Comparison of ENCODE assay signal across 8 mouse cellular contexts in the genomic region with DNA sequence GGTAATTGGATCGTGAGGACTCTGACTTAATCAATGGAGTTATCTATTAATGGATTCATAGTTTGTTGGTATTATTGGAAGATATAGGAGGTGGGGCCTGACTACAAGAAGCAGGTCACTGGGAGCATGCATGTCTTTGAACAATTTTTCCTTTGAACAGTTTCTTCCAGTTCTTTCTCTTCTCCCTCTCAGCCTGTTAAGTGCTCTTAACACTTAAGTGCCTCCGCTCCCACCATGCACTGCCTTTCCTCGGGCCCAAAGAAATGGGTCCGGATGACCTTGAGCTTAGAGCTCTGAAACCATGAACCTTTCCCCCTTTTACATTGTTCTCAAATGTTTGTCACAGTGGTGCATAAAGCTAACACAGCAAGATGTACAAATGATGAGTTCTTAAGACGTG. TPM values are rescaled to one million over a fixed set of nuclear protein-coding genes. Genes with fewer than 3 reads are reported as not detected.
A peak's percentile ranks its signal among the peaks of the same experiment; 100 is the strongest.
DNase-seq lines count a peak whose midpoint lies in the region; ATAC-seq and TF ChIP-seq lines count a peak whose summit lies in the region.
"Had no signal": no experiment of that assay in that cellular context is flagged by ENCODE, and none has a peak within 500 bp of the region (broad histone marks: within the 10 kb centered on the region; RNA-seq: fewer than 3 reads in every experiment).

No protein-coding gene starts in this region.

- no peaks in the 10 kb centered on the region for H3K4me1 ChIP-seq in kidney, postnatal 0 days (replicated peaks; ENCODE audit: insufficient read depth, low read length)
- peaks cover 19% of the 10 kb centered on the region for H3K4me1 ChIP-seq in forebrain, embryonic 15.5 days
- H3K4me1 ChIP-seq in hindbrain, embryonic 15.5 days (replicated peaks) = peaks cover 24% of the 10 kb centered on the region
- peaks cover 21% of the 10 kb centered on the region for H3K4me1 ChIP-seq in midbrain, embryonic 13.5 days (replicated peaks)

- H3K36me3 ChIP-seq in kidney, postnatal 0 days (ENCODE audit: insufficient read depth, low read length) = peaks cover 19% of the 10 kb centered on the region; the same call in 1 of the 2 replicates
- 0 out of 2 replicates have a peak, but pooled peaks cover 3% of the 10 kb centered on the region for H3K36me3 ChIP-seq in forebrain, embryonic 15.5 days
- H3K36me3 ChIP-seq in hindbrain, embryonic 15.5 days = peaks cover 24% of the 10 kb centered on the region
- peaks cover 17% of the 10 kb centered on the region for H3K36me3 ChIP-seq in midbrain, embryonic 13.5 days

- H3K4me3 ChIP-seq in kidney, postnatal 0 days (replicated peaks; ENCODE audit: low read depth, low read length) = no peak overlapping the region
- H3K4me3 ChIP-seq in forebrain, embryonic 15.5 days = no peak overlapping the region
- H3K4me3 ChIP-seq in hindbrain, embryonic 15.5 days = no peak overlapping the region
- no peak overlapping the region for H3K4me3 ChIP-seq in midbrain, embryonic 13.5 days (replicated peaks)

- H3K27ac ChIP-seq in kidney, postnatal 0 days = peak overlapping the region; percentile 90
- H3K27ac ChIP-seq in forebrain, embryonic 15.5 days (replicated peaks) = peak overlapping the region; percentile 83; the same call in 1 of the 2 replicates
- peak overlapping the region; percentile 93 for H3K27ac ChIP-seq in hindbrain, embryonic 15.5 days (replicated peaks)
- H3K27ac ChIP-seq in midbrain, embryonic 13.5 days = peak overlapping the region; percentile 83; the same call in 1 of the 2 replicates

- H3K9ac ChIP-seq in kidney, postnatal 0 days (ENCODE audit: low read depth, low read length) = 0 out of 2 replicates have a peak overlapping the region, but pooled peaks have one; percentile 92
- H3K9ac ChIP-seq in forebrain, embryonic 15.5 days (replicated peaks) = no peak overlapping the region
- no peak overlapping the region for H3K9ac ChIP-seq in hindbrain, embryonic 15.5 days
- H3K9ac ChIP-seq in midbrain, embryonic 13.5 days (replicated peaks) = 0 out of 2 replicates have a peak overlapping the region, but pooled peaks have one; percentile 91

- WGBS in kidney, postnatal 0 days = 83% methylated on average over 5 of the region's 5 CpGs
- WGBS in forebrain, embryonic 15.5 days = 77% methylated on average over 5 of the region's 5 CpGs
- 80% methylated on average over 5 of the region's 5 CpGs for WGBS in hindbrain, embryonic 15.5 days
- WGBS in midbrain, embryonic 13.5 days = 74% methylated on average over 5 of the region's 5 CpGs

- no peaks in the 10 kb centered on the region for H3K9me3 ChIP-seq in kidney, postnatal 0 days (replicated peaks; ENCODE audit: low read length)
- no peaks in the 10 kb centered on the region for H3K9me3 ChIP-seq in forebrain, embryonic 15.5 days
- no peaks in the 10 kb centered on the region for H3K9me3 ChIP-seq in hindbrain, embryonic 15.5 days
- H3K9me3 ChIP-seq in midbrain, embryonic 13.5 days = no peaks in the 10 kb centered on the region
- H3K9me3 ChIP-seq: embryonic facial prominence, embryonic 13.5 days had no signal

- H3K4me2 ChIP-seq in kidney, postnatal 0 days (ENCODE audit: low read length) = no peak overlapping the region
- H3K4me2 ChIP-seq in forebrain, embryonic 15.5 days (replicated peaks) = no peak overlapping the region
- H3K4me2 ChIP-seq in hindbrain, embryonic 15.5 days = peak overlapping the region; percentile 83; the same call in 1 of the 2 replicates
- peak overlapping the region; percentile 81; the same call in 1 of the 2 replicates for H3K4me2 ChIP-seq in midbrain, embryonic 13.5 days (replicated peaks)

- H3K27me3 ChIP-seq in kidney, postnatal 0 days (ENCODE audit: insufficient read depth, low read length) = no peaks in the 10 kb centered on the region
- no peaks in the 10 kb centered on the region for H3K27me3 ChIP-seq in forebrain, embryonic 15.5 days
- no peaks in the 10 kb centered on the region for H3K27me3 ChIP-seq in hindbrain, embryonic 15.5 days
- no peaks in the 10 kb centered on the region for H3K27me3 ChIP-seq in midbrain, embryonic 13.5 days
- H3K27me3 ChIP-seq: embryonic facial prominence, embryonic 13.5 days had no signal

- TF ChIP-seq CTCF in kidney, postnatal 0 days (IDR thresholded peaks at IDR 0.05; ENCODE audit: low read depth) = no peak

- DNase-seq in kidney, postnatal 0 days (ENCODE audit: low spot score) = no peak
- no peak for DNase-seq in kidney, postnatal 4 days
- DNase-seq in adrenal gland, postnatal 4 days (ENCODE audit: low spot score in 2 of 2) = no peak
- no peak for DNase-seq in layer of hippocampus, adult 11-12 months (ENCODE audit: low spot score)

- no peak for ATAC-seq in kidney, postnatal 0 days (replicated peaks; ENCODE audit: low FRiP score, low read depth)
- ATAC-seq in forebrain, embryonic 15.5 days (replicated peaks) = 0 out of 2 replicates have a peak, but pooled peaks have one; percentile 2
- ATAC-seq in hindbrain, embryonic 15.5 days (ENCODE audit: low FRiP score, low read depth) = no peak
- ATAC-seq in midbrain, embryonic 13.5 days = peak; percentile 14

RNA-seq across cellular contexts. Expression of a gene that starts 0.7 kb away (rescaled TPM):
- 168 and 174 TPM in 2 replicates for polyA plus RNA-seq in kidney, postnatal 0 days (2015; fragmentation: Nextera tagmentation; extraction: Ambion mirVana)
- 32.9 and 35.9 TPM in 2 replicates for polyA plus RNA-seq in forebrain, embryonic 15.5 days (2015; fragmentation: Nextera tagmentation; extraction: Ambion mirVana)
- polyA plus RNA-seq in hindbrain, embryonic 15.5 days (2015; fragmentation: Nextera tagmentation; extraction: Ambion mirVana) = 36.6 and 41.4 TPM in 2 replicates
- 31.6 and 36.8 TPM in 2 replicates for polyA plus RNA-seq in midbrain, embryonic 13.5 days (2015; fragmentation: Nextera tagmentation; extraction: Ambion mirVana)
- 10 to 100 TPM; 86.7 to 92.3 TPM for total RNA-seq in adrenal gland, postnatal 4 days (2021)

RNA-seq across cellular contexts. Expression of a gene that starts 34.1 kb away (rescaled TPM):
- 78.2 and 85.1 TPM in 2 replicates for polyA plus RNA-seq in kidney, postnatal 0 days (2015; fragmentation: Nextera tagmentation; extraction: Ambion mirVana)
- 36.5 and 38.0 TPM in 2 replicates for polyA plus RNA-seq in forebrain, embryonic 15.5 days (2015; fragmentation: Nextera tagmentation; extraction: Ambion mirVana)
- polyA plus RNA-seq in hindbrain, embryonic 15.5 days (2015; fragmentation: Nextera tagmentation; extraction: Ambion mirVana) = 38.8 and 39.0 TPM in 2 replicates
- 29.5 and 31.1 TPM in 2 replicates for polyA plus RNA-seq in midbrain, embryonic 13.5 days (2015; fragmentation: Nextera tagmentation; extraction: Ambion mirVana)
- total RNA-seq in adrenal gland, postnatal 4 days (2021) = 100 to 1,000 TPM; 243 to 249 TPM

RNA-seq across cellular contexts. Expression of a gene that starts 34.6 kb away (rescaled TPM):
- 16.3 and 17.2 TPM in 2 replicates for polyA plus RNA-seq in kidney, postnatal 0 days (2015; fragmentation: Nextera tagmentation; extraction: Ambion mirVana)
- polyA plus RNA-seq in forebrain, embryonic 15.5 days (2015; fragmentation: Nextera tagmentation; extraction: Ambion mirVana) = 6.3 and 6.6 TPM in 2 replicates
- polyA plus RNA-seq in hindbrain, embryonic 15.5 days (2015; fragmentation: Nextera tagmentation; extraction: Ambion mirVana) = 7.3 and 8.0 TPM in 2 replicates
- 5.3 and 6.4 TPM in 2 replicates for polyA plus RNA-seq in midbrain, embryonic 13.5 days (2015; fragmentation: Nextera tagmentation; extraction: Ambion mirVana)
- total RNA-seq in adrenal gland, postnatal 4 days (2021) = 10 to 100 TPM; 32.1 to 35.0 TPM

RNA-seq across cellular contexts. Expression of a gene that starts 41.1 kb away (rescaled TPM):
- polyA plus RNA-seq in kidney, postnatal 0 days (2015; fragmentation: Nextera tagmentation; extraction: Ambion mirVana) = 169 and 170 TPM in 2 replicates
- polyA plus RNA-seq in forebrain, embryonic 15.5 days (2015; fragmentation: Nextera tagmentation; extraction: Ambion mirVana) = 1,539 and 1,682 TPM in 2 replicates
- 3,041 and 3,094 TPM in 2 replicates for polyA plus RNA-seq in hindbrain, embryonic 15.5 days (2015; fragmentation: Nextera tagmentation; extraction: Ambion mirVana)
- 1,655 and 1,711 TPM in 2 replicates for polyA plus RNA-seq in midbrain, embryonic 13.5 days (2015; fragmentation: Nextera tagmentation; extraction: Ambion mirVana)
- total RNA-seq in adrenal gland, postnatal 4 days (2021) = 100 to 1,000 TPM in 1 of 2 experiments, 10 to 100 TPM in 1; 98.3 to 122 TPM

Comparison
In these comparisons a context has a peak if more than half of its experiments do, and no peak if none do; other contexts are left out.
1. ATAC-seq: peak in forebrain, embryonic 15.5 days (single experiment) and midbrain, embryonic 13.5 days (single experiment); none in kidney, postnatal 0 days (single experiment) and hindbrain, embryonic 15.5 days (single experiment).
2. H3K4me2 ChIP-seq: peak in hindbrain, embryonic 15.5 days (single experiment) and midbrain, embryonic 13.5 days (single experiment); none in kidney, postnatal 0 days (single experiment) and forebrain, embryonic 15.5 days (single experiment).
3. H3K9ac ChIP-seq: peak in kidney, postnatal 0 days (single experiment) and midbrain, embryonic 13.5 days (single experiment); none in forebrain, embryonic 15.5 days (single experiment) and hindbrain, embryonic 15.5 days (single experiment).
4. Peak in every context shown above with its lines, with median percentiles within 50 percentile points of each other: H3K27ac ChIP-seq.